ENCODE assay signal across 20 mouse cellular contexts in the genomic region with DNA sequence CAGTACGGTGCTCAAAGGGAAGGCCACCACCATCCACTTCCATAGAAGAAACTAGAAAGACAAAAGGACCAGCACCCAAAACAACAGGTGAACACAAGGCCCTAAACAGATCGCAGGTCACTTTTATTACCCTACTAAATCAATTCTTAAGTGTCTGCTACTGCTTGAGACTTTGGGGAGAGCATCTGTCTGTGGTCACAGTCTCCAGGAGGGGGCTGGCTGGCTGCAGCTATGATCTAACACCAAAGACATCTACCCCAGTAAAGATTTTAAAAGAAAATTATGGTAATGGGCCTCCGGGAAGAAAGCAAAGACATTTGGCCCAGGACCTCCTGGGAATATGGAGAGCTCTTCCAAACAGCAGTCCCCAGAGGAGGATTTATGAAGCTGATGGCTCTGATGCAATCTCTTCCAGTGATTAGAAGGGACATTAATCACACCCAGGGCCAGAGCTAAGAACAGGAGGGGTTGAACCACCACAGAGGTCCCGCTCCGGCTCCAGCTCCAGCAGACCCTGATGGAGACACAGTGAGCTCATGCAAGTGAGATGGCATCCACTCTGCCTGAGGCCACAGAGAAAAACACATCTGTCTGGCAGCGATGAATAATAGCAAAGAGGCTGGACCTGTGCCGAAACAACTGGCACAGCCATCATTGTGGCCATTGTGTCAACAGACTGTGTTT.
DNase-seq lines count a peak whose midpoint lies in the region; ATAC-seq and TF ChIP-seq lines count a peak whose summit lies in the region.
"Had no signal": no experiment of that assay in that cellular context is flagged by ENCODE, and none has a peak within 500 bp of the region (broad histone marks: within the 10 kb centered on the region; RNA-seq: fewer than 3 reads in every experiment).

No protein-coding gene starts in this region.

- no peak for TF ChIP-seq CTCF in kidney, adult 2 months (conservative IDR thresholded peaks at IDR 0.05; ENCODE audit: insufficient read depth, insufficient read length, low read depth, low read length)

- no peak for TF ChIP-seq POLR2A in kidney, adult 2 months (IDR thresholded peaks at IDR 0.05; ENCODE audit: low read depth, low read length)

- H3K36me3 ChIP-seq in kidney, embryonic 14.5 days (ENCODE audit: control insufficient read depth, insufficient read depth, low read length), result no peaks in the 10 kb centered on the region
- H3K36me3 ChIP-seq in kidney, adult 2 months (ENCODE audit: control insufficient read depth, insufficient read depth, low read length), result no peaks in the 10 kb centered on the region
- H3K36me3 ChIP-seq in lung, embryonic 15.5 days, result no peaks in the 10 kb centered on the region
- 0 out of 2 replicates have a peak, but pooled peaks cover 2% of the 10 kb centered on the region for H3K36me3 ChIP-seq in neural tube, embryonic 13.5 days
- H3K36me3 ChIP-seq: heart, embryonic 13.5 days had no signal

- H3K27me3 ChIP-seq in kidney, embryonic 14.5 days (ENCODE audit: control insufficient read depth, insufficient read depth, low read length), result no peaks in the 10 kb centered on the region
- H3K27me3 ChIP-seq in kidney, adult 2 months (replicated peaks; ENCODE audit: control insufficient read depth, insufficient read depth, low read length), result no peaks in the 10 kb centered on the region
- no peaks in the 10 kb centered on the region for H3K27me3 ChIP-seq in lung, embryonic 15.5 days
- H3K27me3 ChIP-seq in neural tube, embryonic 13.5 days, result no peaks in the 10 kb centered on the region
- H3K27me3 ChIP-seq: heart, embryonic 13.5 days; megakaryocyte, embryonic 14.5 days had no signal

- 23% methylated on average over 7 of the region's 7 CpGs for WGBS in kidney, embryonic 14.5 days
- 32% methylated on average over 7 of the region's 7 CpGs for WGBS in kidney, adult 2 months
- WGBS in lung, embryonic 15.5 days, result 65% methylated on average over 7 of the region's 7 CpGs
- 31% methylated on average over 7 of the region's 7 CpGs for WGBS in neural tube, embryonic 13.5 days

- no peak overlapping the region for H3K4me2 ChIP-seq in kidney, embryonic 14.5 days (replicated peaks; ENCODE audit: low read depth, low read length)
- H3K4me2 ChIP-seq in lung, embryonic 15.5 days, result no peak overlapping the region
- no peak overlapping the region for H3K4me2 ChIP-seq in neural tube, embryonic 13.5 days
- H3K4me2 ChIP-seq: heart, embryonic 13.5 days; liver, embryonic 11.5 days had no signal

- no peaks in the 10 kb centered on the region for H3K4me1 ChIP-seq in kidney, embryonic 14.5 days (ENCODE audit: control insufficient read depth, insufficient read depth, low read length)
- H3K4me1 ChIP-seq in kidney, adult 2 months (ENCODE audit: control insufficient read depth, insufficient read depth, low read length), result no peaks in the 10 kb centered on the region
- H3K4me1 ChIP-seq in lung, embryonic 15.5 days, result peaks cover 6% of the 10 kb centered on the region; the same call in 1 of the 2 replicates
- H3K4me1 ChIP-seq in neural tube, embryonic 13.5 days (replicated peaks), result peaks cover 34% of the 10 kb centered on the region
- H3K4me1 ChIP-seq: megakaryocyte, embryonic 14.5 days had no signal

- peak; percentile 77; the same call in 1 of the 2 replicates for ATAC-seq in kidney, embryonic 14.5 days (ENCODE audit: low FRiP score, low TSS enrichment)
- peak; percentile 49; the same call in 1 of the 2 replicates for ATAC-seq in lung, embryonic 15.5 days (ENCODE audit: borderline replicate concordance, extremely low read depth, low FRiP score, low TSS enrichment)
- ATAC-seq in neural tube, embryonic 13.5 days (ENCODE audit: low read depth), result peak; percentile 75
- ATAC-seq: forebrain, embryonic 16.5 days; lung, postnatal 0 days had no signal

- H3K9me3 ChIP-seq in kidney, embryonic 14.5 days (ENCODE audit: control insufficient read depth, low read length), result no peaks in the 10 kb centered on the region
- no peaks in the 10 kb centered on the region for H3K9me3 ChIP-seq in lung, embryonic 15.5 days
- no peaks in the 10 kb centered on the region for H3K9me3 ChIP-seq in neural tube, embryonic 13.5 days
- H3K9me3 ChIP-seq: heart, embryonic 13.5 days; megakaryocyte, embryonic 14.5 days had no signal

- H3K4me3 ChIP-seq in kidney, embryonic 14.5 days (ENCODE audit: low read length), result no peak overlapping the region
- H3K4me3 ChIP-seq in kidney, adult 2 months (ENCODE audit: insufficient read depth, low read depth, low read length), result no peak overlapping the region
- H3K4me3 ChIP-seq in lung, embryonic 15.5 days, result no peak overlapping the region
- no peak overlapping the region for H3K4me3 ChIP-seq in neural tube, embryonic 13.5 days
- H3K4me3 ChIP-seq: erythroblast, embryonic 14.5 days; heart, embryonic 13.5 days; megakaryocyte, embryonic 14.5 days had no signal

- no peak overlapping the region for H3K27ac ChIP-seq in kidney, embryonic 14.5 days (ENCODE audit: low read depth, low read length)
- no peak overlapping the region for H3K27ac ChIP-seq in kidney, adult 2 months (ENCODE audit: insufficient read depth, low read depth, low read length)
- H3K27ac ChIP-seq in lung, embryonic 15.5 days, result no peak overlapping the region
- peak overlapping the region; percentile 63 for H3K27ac ChIP-seq in neural tube, embryonic 13.5 days (replicated peaks)
- H3K27ac ChIP-seq: heart, embryonic 13.5 days had no signal

- DNase-seq in kidney, adult 2 months, result no peak
- DNase-seq in lung, adult 18-20 months, result no peak
- DNase-seq in adrenal gland, postnatal 36 days, result peak; percentile 20 to 37
- DNase-seq in spleen, adult 18-20 months, result no peak
- DNase-seq in cerebellum, adult 8-10 months, result no peak
- DNase-seq: cerebellum, adult 2 months; heart, postnatal 36 days; left cerebral cortex, postnatal 4 days; retina, postnatal 1 day; right cerebral cortex, postnatal 4 days; thymus, adult 18-20 months had no signal

- H3K9ac ChIP-seq in kidney, embryonic 14.5 days (ENCODE audit: low read depth, low read length), result no peak overlapping the region
- H3K9ac ChIP-seq in lung, embryonic 15.5 days, result no peak overlapping the region
- H3K9ac ChIP-seq in neural tube, embryonic 13.5 days, result no peak overlapping the region
- H3K9ac ChIP-seq: heart, embryonic 13.5 days had no signal

Comparison
In these comparisons a context has a peak if more than half of its experiments do, and no peak if none do; other contexts are left out.
1. DNase-seq: peak in adrenal gland, postnatal 36 days (2 of 2); none in kidney, adult 2 months (single experiment), lung, adult 18-20 months (0 of 2), spleen, adult 18-20 months (0 of 2) and cerebellum, adult 8-10 months (single experiment).
2. Peak in every context shown above with its lines, with median percentiles within 50 percentile points of each other: ATAC-seq.